Mouse (Mus musculus): Measurements from ENCODE around the gene A530084C06Rik. TPM values are rescaled to one million over a fixed set of nuclear protein-coding genes. Genes with fewer than 3 reads are reported as not detected.

The A530084C06Rik gene
- polyA plus RNA-seq, 1 experiment from 2014 or later = not detected

DNA sequence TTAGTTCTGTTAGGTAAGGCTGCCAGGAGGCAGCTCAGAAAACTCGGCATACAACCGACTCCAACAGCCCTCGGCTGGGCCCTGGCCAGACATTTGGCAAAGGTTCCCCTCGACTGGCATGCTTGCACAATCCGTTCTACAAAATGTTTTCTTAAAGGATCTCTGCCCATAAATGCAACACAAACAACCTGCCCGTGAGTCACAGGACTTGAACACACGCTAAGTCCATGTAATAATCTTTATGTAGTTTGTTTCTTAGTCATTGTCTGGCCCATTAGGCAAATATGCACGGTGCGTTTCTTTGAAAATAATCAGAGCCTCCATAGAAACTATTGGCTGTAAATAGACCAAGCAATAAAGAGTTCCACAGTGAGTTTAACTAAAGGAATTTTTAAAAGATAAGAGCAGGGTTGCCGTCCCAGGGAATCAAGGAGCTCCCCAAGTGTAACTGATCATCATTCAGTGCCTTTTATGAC, 40.7 kb downstream of the A530084C06Rik start:
- no peaks in the 10 kb centered on the region for H3K36me3 ChIP-seq (ENCODE audit: control insufficient read depth, insufficient read depth, low read length)
- no peaks in the 10 kb centered on the region for H3K4me1 ChIP-seq (ENCODE audit: control insufficient read depth, insufficient read depth, low read length)
- no peak overlapping the region for H3K27ac ChIP-seq (ENCODE audit: low read depth, low read length)
- no peak overlapping the region for H3K4me2 ChIP-seq (replicated peaks; ENCODE audit: low read depth, low read length)
- H3K27me3 ChIP-seq (ENCODE audit: control insufficient read depth, insufficient read depth, low read length) = no peaks in the 10 kb centered on the region
- no peak for ATAC-seq (ENCODE audit: low FRiP score, low TSS enrichment)
- no peak overlapping the region for H3K4me3 ChIP-seq (ENCODE audit: low read length)
- no peak overlapping the region for H3K9ac ChIP-seq (ENCODE audit: low read depth, low read length)
- 70% methylated on average over 10 of the region's 10 CpGs for WGBS
- no peaks in the 10 kb centered on the region for H3K9me3 ChIP-seq (ENCODE audit: control insufficient read depth, low read length)

DNA sequence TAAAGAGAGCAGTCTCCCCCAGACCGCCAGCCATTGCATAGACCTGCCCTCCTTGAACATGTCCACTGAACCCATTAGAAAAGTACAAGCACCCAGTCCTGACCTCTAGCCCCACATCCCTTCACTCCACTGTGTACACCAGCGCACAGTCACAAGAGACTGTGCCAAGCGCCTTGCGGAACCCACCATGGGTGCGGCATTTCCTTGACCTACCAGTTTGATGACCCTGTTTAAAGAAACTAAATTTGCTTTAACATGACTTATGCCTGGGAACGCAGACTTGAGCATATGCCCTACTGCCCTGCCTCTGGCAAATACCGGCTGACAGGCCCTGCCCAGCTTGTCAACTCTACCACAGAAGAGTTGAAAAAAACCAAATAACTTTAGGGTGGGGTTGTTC, 43.9 kb downstream of the A530084C06Rik start:
- no peaks in the 10 kb centered on the region for H3K9me3 ChIP-seq (ENCODE audit: control insufficient read depth, low read length)
- H3K4me2 ChIP-seq (replicated peaks; ENCODE audit: low read depth, low read length) = no peak overlapping the region
- H3K4me3 ChIP-seq (ENCODE audit: low read length) = no peak overlapping the region
- no peak overlapping the region for H3K9ac ChIP-seq (ENCODE audit: low read depth, low read length)
- H3K27me3 ChIP-seq (ENCODE audit: control insufficient read depth, insufficient read depth, low read length) = no peaks in the 10 kb centered on the region
- no peaks in the 10 kb centered on the region for H3K36me3 ChIP-seq (ENCODE audit: control insufficient read depth, insufficient read depth, low read length)
- H3K27ac ChIP-seq (ENCODE audit: low read depth, low read length) = no peak overlapping the region
- ATAC-seq (ENCODE audit: low FRiP score, low TSS enrichment) = no peak
- H3K4me1 ChIP-seq (ENCODE audit: control insufficient read depth, insufficient read depth, low read length) = no peaks in the 10 kb centered on the region
- 88% methylated on average over 7 of the region's 7 CpGs for WGBS

DNA sequence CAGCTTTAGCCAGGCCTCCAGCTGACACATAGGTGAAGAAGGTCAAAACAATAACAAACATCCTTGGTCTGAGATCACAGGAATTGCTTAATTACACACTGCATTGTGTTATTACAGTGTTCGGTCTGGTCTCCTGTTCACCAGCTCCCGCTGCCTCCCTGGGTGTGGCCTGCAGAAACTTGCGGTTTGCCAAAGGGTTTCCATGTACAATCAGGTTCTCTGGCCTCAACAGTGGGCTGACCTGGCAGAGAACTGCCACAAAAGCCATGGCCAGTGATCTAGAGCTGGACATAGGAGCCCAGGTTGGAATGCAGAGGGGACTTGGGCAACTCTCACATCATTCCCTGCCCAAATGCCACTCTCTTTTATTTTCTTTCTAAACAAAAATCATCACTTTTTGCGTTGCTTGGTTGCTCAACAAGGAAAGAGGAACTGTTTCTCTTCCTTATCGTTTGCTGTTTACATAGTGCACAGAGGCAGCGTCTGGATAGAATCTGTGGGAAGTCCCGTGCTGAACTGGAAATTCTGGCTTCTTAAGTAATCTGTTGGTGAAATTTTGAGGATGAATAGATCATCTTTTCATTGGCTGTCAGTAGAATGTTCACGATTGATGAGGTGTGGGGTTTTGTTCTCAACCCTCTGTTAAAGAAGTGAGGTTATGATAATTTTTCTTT, 52.5 kb downstream of the A530084C06Rik start:
- Histone ChIP-seq H3K27ac (ENCODE audit: low read depth, low read length) (no peak overlapping the region), H3K9ac (ENCODE audit: low read depth, low read length) (no peak overlapping the region), H3K4me1 (ENCODE audit: control insufficient read depth, insufficient read depth, low read length) (no peaks in the 10 kb centered on the region), H3K4me2 (replicated peaks; ENCODE audit: low read depth, low read length) (no peak overlapping the region), H3K27me3 (ENCODE audit: control insufficient read depth, insufficient read depth, low read length) (no peaks in the 10 kb centered on the region), H3K36me3 (ENCODE audit: control insufficient read depth, insufficient read depth, low read length) (no peaks in the 10 kb centered on the region), H3K9me3 (ENCODE audit: control insufficient read depth, low read length) (no peaks in the 10 kb centered on the region), H3K4me3 (ENCODE audit: low read length) (no peak overlapping the region)
- 61% methylated on average over 8 of the region's 8 CpGs for WGBS
- ATAC-seq (ENCODE audit: low FRiP score, low TSS enrichment) = no peak

Other genes with a start within 250 kb of the A530084C06Rik start
- gene Foxq1, start 3.2 kb downstream of the A530084C06Rik start, polyA plus RNA-seq (2014; fragmentation: Nextera tagmentation; extraction: Ambion mirVana) = 4.8 and 5.8 TPM in 2 replicates
- not detected in 2 replicates for gene Foxf2, start 66.5 kb upstream of the A530084C06Rik start, polyA plus RNA-seq (2014; fragmentation: Nextera tagmentation; extraction: Ambion mirVana)
- gene Foxc1, start 247.3 kb upstream of the A530084C06Rik start, polyA plus RNA-seq (2014; fragmentation: Nextera tagmentation; extraction: Ambion mirVana) = 9.9 and 12.3 TPM in 2 replicates

Measured in kidney, embryonic 14.5 days (tissue).